Mouse (Mus musculus) thymus, postnatal 4 days (tissue): Measurements from ENCODE around the gene Pcgf6.
A peak's percentile ranks its signal among the peaks of the same experiment; 100 is the strongest.

ENCODE experiments used
- DNase-seq: peaks from one replicate; pipeline ENCODE4 v3.0.0; 2021

The Pcgf6 gene

DNA sequence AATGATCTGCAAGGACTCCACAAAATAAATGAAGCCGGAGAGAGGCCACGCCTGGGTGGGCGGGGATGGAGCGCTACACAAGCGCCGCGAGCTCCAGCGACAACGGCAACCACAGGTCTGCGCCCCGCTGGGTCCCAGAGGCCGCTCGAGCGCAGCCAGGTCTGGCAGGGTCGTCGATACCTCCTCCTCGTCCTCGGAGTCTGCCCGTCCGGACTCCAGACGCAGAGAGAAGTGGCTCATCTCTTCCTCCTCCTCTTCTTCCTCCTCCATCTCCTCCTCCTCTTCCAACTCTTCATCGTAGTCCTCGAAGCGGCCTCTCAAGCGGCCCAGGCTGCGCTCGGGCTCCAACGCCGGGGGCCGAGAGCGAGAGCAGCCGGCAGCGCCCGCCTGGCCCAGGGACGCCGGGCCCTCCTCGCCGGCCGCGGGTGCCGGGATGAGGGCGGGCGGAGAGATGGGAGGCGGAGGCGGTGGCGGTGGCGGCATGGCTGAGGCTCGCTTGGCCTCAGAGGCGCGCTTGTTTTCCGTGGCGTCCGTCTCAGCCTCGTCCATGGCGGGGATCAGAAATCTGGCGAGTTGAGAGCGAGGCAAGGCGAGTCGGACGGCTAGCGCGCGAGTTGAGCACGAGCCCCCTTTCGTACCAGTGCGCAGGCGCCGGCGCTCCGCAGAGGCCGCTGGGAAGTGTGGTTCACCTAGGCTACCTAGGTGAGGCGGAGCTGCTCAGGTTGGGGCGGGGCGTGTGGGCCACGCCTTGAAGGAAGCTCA, at the start of gene Pcgf6:
Gene Pcgf6 (minus strand): TSS at position 636 of the 762 bp plus-strand sequence.
- peak; percentile 89 for DNase-seq

DNA sequence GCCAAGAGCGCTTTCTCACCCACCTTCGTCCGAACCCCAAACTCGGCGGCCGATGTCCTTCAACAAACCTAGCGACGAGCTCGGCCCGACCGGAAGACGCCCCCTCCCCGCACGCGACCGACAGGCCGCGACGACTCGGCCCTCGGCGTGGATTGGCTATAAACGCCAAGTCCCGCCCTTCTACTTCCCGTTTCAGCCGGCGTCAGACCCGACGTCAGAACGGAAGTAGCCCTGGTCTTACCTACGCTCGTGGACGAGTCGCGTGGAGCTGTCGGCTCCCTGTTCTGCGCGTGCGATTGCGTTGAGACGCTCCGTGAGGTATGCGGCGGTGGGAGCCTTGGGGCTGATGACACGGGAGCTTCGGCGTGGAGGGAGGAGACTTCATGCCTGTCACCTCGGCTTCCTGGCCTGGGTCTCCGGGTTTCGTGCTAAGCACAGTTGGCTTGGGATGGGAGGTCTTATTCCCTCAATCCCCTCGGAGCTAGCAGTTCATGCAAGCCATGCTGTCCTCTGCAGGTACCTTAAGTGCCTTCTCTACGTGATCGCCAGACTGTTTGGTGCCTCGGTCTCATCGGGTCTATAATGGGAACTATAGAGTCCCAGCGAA, 39.9 kb upstream of the Pcgf6 start, which contains the start of the genes Usmg5 and Pdcd11:
Gene Usmg5 (minus strand): TSS at position 98 of the 607 bp plus-strand sequence.
Gene Pdcd11 (plus strand): TSS at position 219 of the 607 bp plus-strand sequence.
- DNase-seq = peak; percentile 94

DNA sequence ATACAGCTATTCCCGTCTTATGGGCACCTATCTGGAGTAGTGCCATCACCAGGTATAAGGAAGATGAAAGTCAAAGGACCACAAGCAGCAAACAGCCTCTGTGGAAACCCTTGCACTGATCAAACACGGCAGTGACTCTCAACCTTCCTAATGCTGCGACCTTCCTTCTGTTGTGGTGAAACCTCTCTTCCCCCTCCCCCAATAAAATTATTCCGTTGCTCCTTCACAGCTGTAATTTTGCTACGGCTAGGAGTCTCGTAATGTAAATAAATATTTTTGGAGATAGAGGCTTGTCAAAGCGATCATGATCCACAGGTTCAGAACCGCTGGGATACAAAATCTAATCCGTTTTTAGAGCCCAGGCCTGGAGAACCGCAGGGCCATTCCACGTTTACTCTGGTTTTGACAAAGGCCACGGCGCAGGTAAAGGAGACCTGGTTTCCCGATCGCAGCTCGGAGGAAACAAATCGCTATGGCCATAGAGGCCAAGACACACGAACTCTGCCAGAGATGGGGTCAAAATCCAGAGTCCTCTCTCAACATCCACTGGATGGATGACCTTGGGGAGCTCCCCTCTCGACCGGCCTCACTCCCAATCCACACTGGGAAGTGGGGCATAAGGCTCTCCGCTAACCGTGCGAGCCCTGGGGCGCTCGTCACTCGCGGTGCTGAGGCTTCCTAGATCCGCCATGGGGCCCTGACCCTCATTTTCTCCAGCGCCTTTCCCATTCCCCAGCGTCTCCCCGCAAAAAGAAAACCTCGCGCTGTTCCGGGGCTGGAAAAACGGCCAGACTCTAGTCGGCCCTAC, 39.2 kb upstream of the Pcgf6 start:
- DNase-seq = no peak

DNA sequence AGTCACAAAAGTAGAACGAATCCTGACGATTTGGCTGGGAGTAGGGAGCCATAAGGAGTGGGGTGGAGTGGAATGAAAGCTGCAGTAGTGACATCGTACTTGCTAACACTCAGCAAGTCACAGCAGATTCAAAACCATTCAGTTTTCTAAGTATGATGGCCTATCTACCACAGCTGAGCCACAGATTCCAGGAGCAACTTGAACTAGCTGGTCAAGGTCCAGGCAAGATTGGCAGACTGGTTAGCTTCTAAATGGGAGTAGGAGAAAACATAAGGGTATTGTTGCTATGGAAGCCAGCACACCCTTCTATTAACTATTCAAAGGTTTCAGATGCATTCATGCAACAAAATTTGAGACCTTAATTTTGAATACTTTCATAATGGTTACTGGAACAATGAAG, 37.5 kb upstream of the Pcgf6 start:
- DNase-seq = no peak

DNA sequence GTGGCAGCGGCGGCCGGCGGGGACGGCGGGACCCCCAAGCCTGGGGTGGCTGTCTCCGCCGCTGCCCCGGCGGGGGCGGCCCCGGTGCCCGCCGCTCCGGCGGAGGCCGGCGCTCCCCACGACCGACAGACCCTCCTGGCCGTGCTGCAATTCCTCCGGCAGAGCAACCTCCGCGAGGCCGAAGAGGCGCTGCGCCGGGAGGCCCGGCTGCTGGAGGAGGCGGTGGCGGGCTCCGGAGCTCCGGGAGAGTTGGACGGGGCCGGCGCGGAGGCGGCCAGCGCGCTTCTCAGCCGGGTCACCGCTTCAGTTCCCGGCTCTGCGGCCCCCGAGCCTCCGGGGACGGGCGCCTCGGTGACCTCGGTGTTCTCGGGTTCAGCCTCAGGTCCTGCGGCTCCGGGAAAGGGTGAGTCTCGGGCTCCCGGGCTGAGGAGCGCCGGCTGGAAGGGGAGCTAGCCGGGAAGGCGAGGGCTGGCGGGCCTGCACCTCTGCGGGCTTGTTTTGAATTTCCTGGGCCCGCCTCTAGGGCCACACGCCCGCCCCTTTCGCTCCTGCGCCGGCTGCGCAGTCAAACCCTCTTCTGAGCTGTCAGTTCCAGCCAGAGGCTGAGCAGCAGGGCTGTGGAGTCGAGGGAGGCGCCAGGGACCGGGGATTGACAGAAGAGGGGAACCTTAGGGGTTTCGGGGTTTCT, 17.4 kb upstream of the Pcgf6 start:
- peak; percentile 89 for DNase-seq

DNA sequence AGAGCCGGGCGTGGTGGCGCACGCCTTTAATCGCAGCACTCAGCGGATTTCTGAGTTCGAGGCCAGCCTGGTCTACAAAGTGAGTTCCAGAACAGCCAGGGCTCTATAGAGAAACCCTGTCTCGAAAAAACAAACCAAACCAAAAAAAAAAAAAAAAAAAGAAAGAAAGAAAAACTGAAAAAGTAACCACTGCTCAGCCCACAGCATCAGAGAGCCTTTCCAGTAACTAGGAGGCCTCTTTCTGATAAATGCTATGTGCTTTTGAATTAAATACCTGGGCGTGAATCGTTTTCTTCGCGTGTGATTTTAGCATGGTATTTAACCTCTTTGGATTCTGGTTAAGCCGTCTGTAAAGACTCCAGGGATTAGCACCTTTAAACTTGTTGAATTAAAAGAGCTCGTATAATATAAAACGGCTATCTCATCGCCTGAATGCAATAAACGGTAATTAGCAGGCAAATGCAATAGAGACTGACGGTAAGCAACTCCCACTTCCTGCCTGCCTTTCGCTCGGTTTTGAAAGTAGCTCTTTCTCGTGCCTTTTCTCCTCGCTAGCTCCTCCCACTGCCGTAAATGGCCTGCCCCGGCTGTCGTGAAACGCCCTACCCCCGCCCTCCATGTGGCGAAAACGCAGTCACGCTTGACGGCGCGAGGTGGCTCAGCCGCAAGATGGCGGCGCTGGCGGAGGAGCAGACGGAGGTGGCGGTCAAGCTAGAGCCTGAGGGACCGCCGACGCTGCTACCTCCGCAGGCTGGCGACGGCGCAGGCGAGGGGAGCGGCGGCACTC, 16.6 kb upstream of the Pcgf6 start, which contains the start of gene Taf5:
Gene Taf5 (plus strand): TSS at position 651 of the 787 bp plus-strand sequence.
- peak; percentile 98 for DNase-seq

DNA sequence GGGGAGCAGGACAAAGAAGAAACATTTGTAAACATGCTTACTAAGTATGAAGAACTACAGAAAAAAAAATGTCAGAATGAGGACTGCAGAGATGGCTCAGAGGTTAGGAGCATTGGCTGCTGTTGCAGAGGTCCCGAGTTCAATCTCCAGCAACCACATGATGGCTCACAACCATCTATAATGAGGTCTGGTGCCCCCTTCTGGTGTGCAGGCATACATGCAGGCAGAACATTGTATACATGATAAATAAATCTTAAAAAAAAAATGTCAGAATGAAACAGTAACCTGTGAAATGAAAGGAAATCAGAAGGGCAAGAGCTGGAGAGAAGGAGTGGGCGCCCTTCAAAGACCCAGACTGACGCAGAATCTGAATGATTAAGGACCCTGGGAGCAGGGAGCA, 15.2 kb upstream of the Pcgf6 start:
- DNase-seq = peak; percentile 21

DNA sequence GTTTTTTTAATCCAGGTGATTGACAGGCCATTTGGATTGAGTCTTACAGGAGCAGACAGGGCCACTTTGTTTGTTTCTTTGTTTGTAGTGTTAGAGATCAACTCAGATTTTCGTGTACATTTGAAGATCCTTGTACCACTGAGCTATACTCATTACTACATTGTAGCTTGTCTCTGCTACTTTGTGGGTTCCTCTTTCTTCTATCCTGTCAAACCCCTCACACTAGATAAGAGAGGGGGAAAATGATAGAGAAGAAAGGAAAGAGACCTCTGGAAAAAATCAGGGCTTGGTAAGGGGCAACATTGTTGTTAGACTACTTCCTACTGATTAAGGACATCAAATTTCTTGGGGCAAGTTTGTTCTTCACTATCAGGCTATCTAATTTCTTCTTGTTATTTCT, 7.0 kb upstream of the Pcgf6 start:
- no peak for DNase-seq

DNA sequence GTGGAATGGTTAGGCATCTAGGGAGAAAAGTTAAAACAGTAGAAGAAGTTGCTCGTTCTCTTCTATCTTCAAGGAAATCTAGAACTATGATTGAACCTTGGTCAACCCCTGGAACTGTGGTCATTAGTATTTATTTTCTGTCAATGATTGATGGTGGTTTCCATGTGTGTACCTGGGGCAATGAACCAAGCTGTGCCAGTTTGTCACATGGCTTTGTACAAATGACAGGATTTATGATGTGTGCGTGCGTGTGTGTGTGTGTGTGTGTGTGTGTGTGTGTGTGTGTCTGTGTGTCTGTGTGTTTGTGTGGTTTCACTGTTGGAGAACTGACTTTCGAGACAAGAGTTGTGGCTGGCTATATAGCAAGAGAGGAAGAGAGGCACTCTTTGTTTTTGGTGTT, 2.8 kb upstream of the Pcgf6 start:
- no peak for DNase-seq

DNA sequence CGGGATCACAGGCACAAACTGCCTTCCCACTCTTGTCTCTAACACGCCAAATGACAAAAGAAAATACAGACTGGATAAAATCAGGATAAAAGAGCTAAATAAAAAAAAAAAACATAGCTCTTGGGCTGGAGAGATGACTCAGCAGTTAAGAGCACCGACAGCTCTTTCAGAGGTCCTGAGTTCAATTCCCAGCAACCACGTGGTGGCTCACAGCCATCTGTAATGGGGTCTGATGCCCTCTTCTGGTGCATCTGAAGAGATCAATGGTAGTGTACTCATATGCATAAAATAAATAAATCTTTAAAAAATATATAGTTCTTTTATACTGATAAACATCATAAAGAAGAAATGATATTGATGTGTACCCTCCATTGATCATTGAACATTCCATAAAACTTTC, 2.2 kb upstream of the Pcgf6 start:
- no peak for DNase-seq

DNA sequence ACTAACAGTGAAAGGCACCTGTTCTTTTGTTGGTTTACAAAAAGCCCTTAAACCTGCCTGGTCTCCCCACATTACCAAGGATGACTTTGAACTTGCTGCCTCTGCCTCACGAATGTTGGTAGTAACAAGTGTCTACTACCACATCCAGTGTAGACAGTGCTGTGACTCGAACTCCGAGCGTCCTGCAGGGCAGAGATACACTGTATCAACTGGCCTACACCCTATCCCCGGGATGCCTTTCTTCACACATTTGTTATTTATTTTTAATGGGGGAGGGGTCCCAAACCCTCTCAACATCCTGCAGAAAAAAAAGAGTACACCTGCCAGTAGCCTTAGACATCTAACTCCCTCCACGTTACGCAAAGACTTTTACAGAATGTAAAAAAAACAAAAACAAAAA, 866 bp downstream of the Pcgf6 start:
- peak; percentile 22 for DNase-seq

DNA sequence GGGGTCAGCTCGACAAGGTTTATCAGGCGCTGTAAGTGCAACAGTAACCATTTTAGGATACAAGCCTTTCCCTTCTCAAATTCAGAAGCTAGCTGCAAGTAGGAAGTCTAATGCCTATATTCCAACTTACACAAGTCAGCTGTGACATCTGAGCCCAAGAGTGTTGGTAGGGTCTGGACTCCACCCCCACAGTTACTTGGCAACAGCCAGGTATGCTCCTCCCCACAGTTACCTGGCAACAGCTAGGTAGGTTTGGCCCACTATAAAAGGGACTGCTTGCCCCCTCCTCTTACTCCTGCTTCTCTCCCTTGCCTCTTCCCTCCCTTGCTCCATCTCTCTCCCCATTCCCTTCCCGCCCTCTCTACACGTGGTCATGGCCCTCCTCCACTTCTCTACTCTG, 1.6 kb downstream of the Pcgf6 start:
- no peak for DNase-seq

DNA sequence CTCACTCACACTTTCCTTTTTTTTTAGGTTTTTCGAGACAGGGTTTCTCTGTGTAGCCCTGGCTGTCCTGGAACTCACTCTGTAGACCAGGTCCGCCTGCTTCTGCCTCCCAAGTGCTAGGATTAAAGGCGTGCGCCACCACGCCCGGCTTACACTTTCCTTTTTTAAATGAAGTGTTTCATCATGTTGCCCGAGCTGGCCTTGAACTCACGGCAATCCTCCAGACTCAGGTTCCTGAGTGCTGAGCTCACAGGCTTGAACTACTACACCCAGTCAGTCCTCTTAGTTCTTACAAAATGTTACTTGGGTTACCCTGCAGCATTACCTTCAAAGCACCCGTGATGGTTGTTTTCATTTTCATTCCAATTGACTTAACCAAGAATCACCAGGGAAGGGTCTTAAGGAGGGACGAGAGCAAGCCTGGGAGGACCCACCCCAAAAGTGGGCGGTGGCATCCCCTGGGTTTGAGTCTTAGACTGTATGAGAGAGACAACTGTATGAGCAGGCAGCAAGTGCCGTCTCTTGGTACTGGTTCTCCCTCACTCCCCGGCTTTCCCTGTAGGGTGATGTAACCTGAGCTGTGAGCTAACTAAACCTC, 3.4 kb downstream of the Pcgf6 start:
- no peak for DNase-seq

DNA sequence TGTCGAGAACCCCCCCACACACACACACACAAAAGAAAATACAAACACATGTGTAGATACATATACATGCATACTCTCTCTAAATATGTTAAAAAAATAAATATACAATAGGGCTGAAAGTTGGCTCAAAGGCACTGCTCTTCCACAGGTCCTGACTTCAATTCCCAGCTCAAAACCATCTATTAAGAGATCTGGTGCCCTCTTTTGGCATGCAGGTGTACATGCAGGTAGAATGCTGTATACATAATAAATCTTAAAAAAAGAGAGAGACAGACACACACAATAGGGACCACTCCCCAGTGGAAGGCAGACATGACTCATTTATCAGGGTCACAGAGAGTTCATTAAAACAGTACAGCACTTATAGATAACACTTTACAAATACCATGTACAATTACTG, 4.4 kb downstream of the Pcgf6 start:
- no peak for DNase-seq

DNA sequence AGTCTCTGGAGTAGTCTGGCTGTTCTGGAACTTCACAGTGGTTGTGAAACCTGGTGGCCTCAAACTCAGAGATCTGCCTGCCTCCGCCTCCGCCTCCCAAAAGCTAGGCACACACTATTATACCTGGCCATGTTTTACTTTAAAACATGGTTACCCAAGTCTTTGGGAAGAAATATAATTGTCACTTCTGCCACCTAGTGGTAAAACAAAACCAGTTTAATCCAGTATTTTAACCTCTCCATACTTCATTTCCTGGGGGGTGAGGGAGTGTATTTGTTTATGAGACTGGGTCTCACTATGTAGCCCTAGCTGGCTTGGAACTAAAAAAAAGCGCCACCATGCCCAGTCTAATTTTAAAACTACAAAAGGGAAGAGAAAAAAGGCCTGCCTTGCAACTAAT, 7.1 kb downstream of the Pcgf6 start:
- no peak for DNase-seq

DNA sequence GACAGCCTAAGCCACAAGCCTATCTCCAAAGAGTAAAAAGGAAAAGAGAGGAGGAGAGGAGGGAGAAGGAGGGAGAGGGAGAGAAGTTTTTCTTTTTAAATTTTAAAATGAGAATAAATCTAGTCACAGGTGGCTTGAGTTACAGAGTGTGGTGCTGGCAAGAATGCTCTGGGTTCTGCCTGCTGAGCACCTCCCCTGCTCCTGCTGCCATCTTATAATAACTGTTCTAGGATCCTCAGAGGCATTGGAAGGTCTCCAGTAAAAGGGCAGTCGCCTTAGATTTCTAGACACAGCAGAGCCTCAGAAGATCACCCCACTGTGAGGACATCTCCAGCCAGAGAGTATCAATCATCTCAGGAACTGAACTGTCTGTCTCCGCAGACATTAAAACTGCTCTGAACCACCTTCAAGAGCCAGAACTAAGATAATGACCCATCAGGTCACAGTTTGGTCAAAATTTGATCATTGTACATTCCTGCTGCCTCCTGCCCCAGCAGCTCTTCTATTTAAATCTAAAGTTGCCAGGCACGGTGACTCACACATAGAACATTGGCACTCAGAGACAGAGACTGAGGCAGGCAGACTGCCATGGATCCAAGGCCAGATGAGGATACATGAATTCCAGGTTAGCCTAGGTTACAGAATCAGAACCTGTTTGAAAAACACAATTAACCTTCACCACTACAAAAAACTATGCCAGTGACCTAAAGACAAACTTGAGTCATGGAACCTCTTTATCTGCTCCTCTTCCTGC, 9.8 kb downstream of the Pcgf6 start:
- DNase-seq = no peak

DNA sequence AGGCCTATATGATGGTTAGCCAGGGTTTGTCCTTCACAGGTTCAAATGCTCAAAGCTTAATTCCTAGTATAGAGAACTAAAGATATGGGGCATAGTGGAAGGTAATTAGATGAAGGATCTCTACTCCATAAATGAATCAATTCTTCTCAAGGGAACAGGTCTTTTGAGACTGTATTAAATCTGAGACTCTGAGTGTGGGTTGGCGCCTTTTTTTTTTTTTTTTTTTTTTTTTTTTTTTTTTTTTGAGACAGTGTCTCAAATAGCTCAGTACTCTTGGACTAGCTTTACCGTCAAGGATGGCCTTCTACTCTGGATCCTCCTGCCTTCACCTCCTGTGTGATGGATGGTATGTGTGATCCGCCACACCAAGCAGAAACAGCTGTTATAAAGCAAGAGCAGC, 14.1 kb downstream of the Pcgf6 start:
- DNase-seq = no peak

DNA sequence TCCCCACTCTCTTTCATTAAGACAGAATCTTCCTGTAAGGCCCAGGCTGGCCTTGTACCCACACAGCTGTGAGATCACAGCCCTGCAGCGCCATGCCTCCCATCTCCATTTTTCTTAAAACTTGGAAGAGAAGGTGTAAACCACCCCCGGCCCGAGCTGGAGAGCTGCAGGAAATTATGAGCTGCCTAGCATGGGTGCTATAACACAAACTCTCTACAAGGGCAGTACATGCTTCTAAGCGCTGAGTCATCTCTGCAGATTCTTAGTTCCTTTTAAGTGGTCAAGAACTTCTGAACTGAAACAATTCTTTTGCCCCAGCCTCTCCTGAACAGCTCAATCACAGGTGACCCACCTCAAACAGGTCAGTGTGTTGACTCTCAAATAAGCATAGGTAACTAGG, 15.8 kb downstream of the Pcgf6 start:
- DNase-seq = no peak

DNA sequence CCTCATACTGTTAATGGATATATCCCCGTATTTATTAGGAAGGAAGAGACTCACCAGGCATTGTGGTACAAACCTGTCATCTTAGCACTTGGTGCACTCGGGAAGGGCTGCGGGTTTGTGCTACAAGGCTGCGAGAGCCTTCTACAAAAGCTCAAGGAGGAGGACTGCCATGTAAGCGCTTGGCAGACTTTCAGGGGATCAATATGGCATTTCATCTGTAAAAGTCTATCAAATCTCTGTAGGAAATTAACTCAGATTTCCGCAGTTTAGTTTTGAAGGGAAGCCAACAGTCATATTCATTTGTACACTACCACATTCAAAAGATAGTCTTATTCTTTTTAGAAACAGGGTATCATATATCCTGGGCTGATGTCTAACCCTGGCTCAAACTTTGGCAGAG, 18.9 kb downstream of the Pcgf6 start:
- no peak for DNase-seq

DNA sequence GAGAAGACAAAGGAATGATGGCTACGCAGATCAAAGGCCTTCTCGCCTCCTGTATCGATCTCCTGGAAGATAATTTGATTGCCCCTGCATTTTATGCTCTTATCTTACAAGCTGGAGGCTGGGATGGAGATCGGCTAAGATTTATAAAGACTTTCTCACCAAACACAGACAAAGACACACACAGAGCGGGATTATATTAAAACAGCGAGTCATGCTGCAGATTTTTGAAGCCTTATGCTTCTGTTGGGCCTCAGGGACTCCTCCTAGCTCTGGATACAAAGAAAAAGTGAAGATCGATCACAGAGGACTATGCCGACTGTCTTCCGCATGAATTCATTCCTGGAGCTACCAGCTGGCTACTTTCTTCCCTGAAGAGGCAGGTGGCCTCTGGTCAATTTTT, 20.9 kb downstream of the Pcgf6 start:
- no peak for DNase-seq

DNA sequence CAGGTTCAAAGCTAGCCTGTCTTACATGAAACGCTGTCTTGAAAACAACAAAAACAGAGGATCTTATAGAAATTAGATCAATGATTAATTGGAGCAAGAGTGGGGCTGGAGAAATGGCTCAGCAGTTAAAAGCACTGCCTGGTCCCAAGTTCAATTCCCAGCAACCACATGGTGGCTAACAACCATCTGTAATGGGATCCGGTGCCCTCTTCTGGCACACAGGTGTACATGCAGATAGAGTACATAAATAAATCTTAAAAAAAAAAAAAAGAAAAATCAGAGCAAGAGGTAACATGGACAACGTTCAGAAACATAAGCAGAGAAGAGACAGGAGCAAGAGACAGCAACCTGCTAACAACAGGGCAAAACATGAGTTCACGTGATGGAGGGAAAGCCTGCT, 24.2 kb downstream of the Pcgf6 start:
- DNase-seq = no peak
